Mouse (Mus musculus) embryonic stem cell, embryonic (primary cell): Measurements from ENCODE around the gene Xrn2.

Experiments used
- CTCF ChIA-PET, 4 experiments: fragments of 300-600 bp in 2 of 4; fragments of 350-600 bp in 2 of 4; sonication (Branson Sonifier 250); formaldehyde crosslinking; loops; one replicate each; lab custom pipeline; 2022; ENCODE audit warnings: inconsistent platforms in 2 of 4; lab: Charles Lee
- POLR2A ChIA-PET, 4 experiments: fragments of 300-600 bp in 2 of 4; fragments of 350-600 bp in 2 of 4; sonication (Branson Sonifier 250); formaldehyde crosslinking; loops; one replicate each; lab custom pipeline; 2022; ENCODE audit warnings: antibody characterized with exemption in 4 of 4, inconsistent platforms in 1 of 4; lab: Charles Lee

The Xrn2 gene

DNA sequence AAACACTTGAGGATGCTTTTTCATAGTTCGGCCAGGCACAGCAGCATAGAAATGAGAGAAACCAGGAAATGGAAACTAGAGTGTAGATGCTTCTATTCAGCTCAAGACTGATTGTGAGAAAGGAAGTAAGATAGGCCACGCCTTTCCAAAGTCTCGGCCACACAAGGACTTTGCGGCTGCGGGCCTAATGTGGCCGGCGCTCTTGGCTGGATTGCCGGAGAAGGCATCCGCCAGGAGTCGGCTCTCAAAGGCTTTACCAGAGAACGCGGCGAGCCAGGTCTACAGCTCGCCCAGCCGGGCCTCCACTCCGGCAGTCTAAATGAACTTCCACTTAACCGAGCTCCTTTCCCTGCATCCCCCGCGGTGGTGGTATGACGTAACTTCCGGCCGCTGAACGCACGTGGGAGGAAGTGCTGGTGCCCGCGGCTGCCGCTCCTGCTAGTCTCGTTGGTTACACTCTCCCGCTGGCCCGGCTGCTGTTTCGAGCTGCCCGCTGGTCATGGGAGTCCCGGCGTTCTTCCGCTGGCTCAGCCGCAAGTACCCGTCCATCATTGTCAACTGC lies at the start of gene Xrn2:
Gene Xrn2 (plus strand): TSS at position 374 of the 562 bp plus-strand sequence.
- CTCF ChIA-PET = interaction anchor here (1.2 to 2.2 kb wide), 6 partner anchors 53 to 400 kb away, joined by 4 to 9 read pairs (median 5); no protein-coding TSS in a partner anchor
- POLR2A ChIA-PET = interaction anchor here (0.6 to 14.7 kb wide), 130 partner anchors 9 to 1862 kb away, joined by 3 to 275 read pairs (median 4); partner anchors contain the start of genes Nkx2-2 (in 3 of the 4), Nkx2-4 (in 2 of the 4), Pax1 (in 1 of the 4) and Ralgapa2 (in 1 of the 4)

GRCm38 (mm10) chr2:146975024-146975423 lies 37.8 kb upstream of the Xrn2 start:
- CTCF ChIA-PET = no interaction called here
- POLR2A ChIA-PET = interaction anchor here in 2 of 4 experiments (1.2 to 2.2 kb wide), 3 partner anchors 10 to 38 kb away, joined by 3 to 9 read pairs (median 3); partner anchors contain the start of gene Xrn2 (in 2 of the 2)

- POLR2A ChIA-PET = interaction anchor here in 2 of 4 experiments (1.2 to 6.5 kb wide), 4 partner anchors 9 to 37 kb away, joined by 3 to 48 read pairs (median 4); partner anchors contain the start of gene Xrn2 (in 2 of the 2)
- CTCF ChIA-PET = no interaction called here
Observed at GRCm38 (mm10) chr2:146975453-146976028, 37.3 kb upstream of the Xrn2 start.

- POLR2A ChIA-PET = interaction anchor here (0.6 to 12.4 kb wide), 4 partner anchors 29 to 32 kb away, joined by 3 to 85 read pairs (median 16); partner anchors contain the start of gene Xrn2 (in 3 of the 4)
- CTCF ChIA-PET = interaction anchor here in 2 of 4 experiments (0.6 to 0.9 kb wide), 2 partner anchors 23 to 24 kb away, joined by 3 read pairs; no protein-coding TSS in a partner anchor
Observed at GRCm38 (mm10) chr2:146982786-146983185, 30.0 kb upstream of the Xrn2 start.

DNA sequence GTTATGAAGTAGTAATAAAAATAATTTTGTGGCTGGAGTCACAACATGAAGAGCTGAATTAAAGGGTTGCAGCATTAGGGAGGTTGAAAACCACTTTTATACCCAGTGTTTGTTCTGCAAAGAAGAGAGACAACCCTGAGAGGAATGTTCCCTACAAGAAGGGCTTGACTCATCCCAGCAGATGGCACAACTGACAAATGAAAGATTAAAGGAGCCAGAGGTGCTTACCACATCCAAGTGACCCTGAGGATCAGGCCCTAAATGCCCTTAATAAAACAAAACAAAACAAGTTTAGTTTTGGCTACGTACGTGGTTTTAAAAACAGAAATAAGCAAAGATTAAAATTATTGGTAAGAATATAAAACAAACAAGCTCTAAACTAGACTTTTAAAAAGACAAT lies 28.0 kb upstream of the Xrn2 start:
- CTCF ChIA-PET = interaction anchor here in 1 of 4 experiments (0.6 kb wide), 1 partner anchor 194 kb away, joined by 6 read pairs; no protein-coding TSS in a partner anchor
- POLR2A ChIA-PET = interaction anchor here in 2 of 4 experiments (0.6 to 12.4 kb wide), 4 partner anchors 9 to 149 kb away, joined by 3 to 85 read pairs (median 14); partner anchors contain the start of gene Xrn2 (in 2 of the 2)

GRCm38 (mm10) chr2:146985807-146986206 lies 27.0 kb upstream of the Xrn2 start:
- ChIA-PET POLR2A (interaction anchor here in 3 of 4 experiments (0.6 to 12.4 kb wide), 5 partner anchors 26 to 162 kb away, joined by 3 to 85 read pairs (median 5); partner anchors contain the start of gene Xrn2 (in 2 of the 3)), CTCF (interaction anchor here in 1 of 4 experiments (1.2 kb wide), 1 partner anchor 192 kb away, joined by 3 read pairs; no protein-coding TSS in a partner anchor)

DNA sequence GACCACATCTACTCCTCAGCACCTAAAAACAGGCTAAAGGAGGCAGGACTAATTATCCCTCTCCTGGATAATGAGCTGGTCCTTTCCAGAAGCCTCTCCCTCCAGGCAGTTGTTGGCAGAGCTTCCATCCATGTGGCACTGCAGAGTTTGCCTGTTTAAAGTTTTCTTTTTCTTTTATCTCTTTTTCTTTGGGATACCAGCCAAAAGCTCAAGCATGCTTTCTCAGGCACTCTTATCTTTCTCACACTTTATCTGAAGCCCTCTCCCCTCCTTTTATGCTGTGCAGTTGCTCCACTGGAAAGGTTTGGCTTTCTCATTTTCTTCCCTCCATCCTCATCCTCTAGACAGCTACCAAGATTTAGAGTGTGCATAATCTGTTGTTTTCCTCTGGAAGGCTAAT lies 26.4 kb upstream of the Xrn2 start:
- POLR2A ChIA-PET = interaction anchor here in 3 of 4 experiments (0.6 to 12.4 kb wide), 6 partner anchors 9 to 85 kb away, joined by 3 to 85 read pairs (median 4); partner anchors contain the start of gene Xrn2 (in 2 of the 3)
- CTCF ChIA-PET = interaction anchor here in 2 of 4 experiments (0.5 to 1.2 kb wide), 2 partner anchors 26 to 191 kb away, joined by 3 read pairs; no protein-coding TSS in a partner anchor

GRCm38 (mm10) chr2:147007265-147007664 lies 5.5 kb upstream of the Xrn2 start:
- ChIA-PET POLR2A (interaction anchor here in 1 of 4 experiments (1.8 to 2.1 kb wide), 2 partner anchors 12 to 14 kb away, joined by 4 to 10 read pairs; no protein-coding TSS in a partner anchor), CTCF (no interaction called here)

DNA sequence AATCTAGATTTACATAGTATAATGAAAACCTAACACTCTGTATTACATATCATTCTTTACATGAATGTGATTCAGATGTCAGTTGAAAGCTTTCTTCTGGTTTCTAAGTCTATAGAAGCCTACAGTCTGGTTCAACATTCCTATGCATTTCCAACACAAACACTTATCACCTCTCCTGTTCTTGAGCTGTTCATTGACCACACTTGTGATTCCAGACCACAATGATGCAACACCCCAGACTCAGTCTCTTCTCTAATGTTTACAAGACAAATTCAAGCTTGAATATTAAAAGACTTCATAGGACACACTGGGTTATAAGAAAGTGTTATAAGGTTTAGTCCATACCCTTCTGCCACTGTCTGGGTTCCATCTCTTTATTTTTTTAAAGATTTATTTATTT lies 3.7 kb upstream of the Xrn2 start:
- POLR2A ChIA-PET = interaction anchor here in 2 of 4 experiments (0.8 to 14.7 kb wide), 5 partner anchors 14 to 55 kb away, joined by 3 to 275 read pairs (median 5); no protein-coding TSS in a partner anchor
- CTCF ChIA-PET = no interaction called here

DNA sequence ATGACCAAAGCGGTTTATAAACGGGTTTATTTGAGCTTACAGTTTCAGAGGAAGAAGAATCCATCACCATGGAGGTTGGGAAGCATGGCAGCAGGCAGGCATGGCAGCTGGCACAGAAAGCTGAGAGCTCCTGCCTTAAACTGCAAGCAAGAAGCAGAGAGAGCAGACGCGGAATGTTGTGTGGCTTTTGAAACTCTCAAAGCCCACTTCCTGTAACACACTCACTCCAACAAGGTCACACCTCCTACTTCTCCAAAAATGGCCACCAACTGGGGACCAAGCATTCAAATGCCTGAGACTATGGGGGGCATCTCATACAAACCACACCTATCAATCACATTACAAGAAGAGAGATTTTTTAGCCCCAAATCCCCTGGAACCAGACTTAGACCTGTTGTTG lies 2.7 kb upstream of the Xrn2 start:
- POLR2A ChIA-PET = interaction anchor here (0.9 to 14.7 kb wide), 12 partner anchors 11 to 385 kb away, joined by 3 to 275 read pairs (median 22); no protein-coding TSS in a partner anchor
- CTCF ChIA-PET = interaction anchor here in 3 of 4 experiments (0.9 to 2.2 kb wide), 3 partner anchors 51 to 168 kb away, joined by 3 to 7 read pairs (median 6); no protein-coding TSS in a partner anchor

DNA sequence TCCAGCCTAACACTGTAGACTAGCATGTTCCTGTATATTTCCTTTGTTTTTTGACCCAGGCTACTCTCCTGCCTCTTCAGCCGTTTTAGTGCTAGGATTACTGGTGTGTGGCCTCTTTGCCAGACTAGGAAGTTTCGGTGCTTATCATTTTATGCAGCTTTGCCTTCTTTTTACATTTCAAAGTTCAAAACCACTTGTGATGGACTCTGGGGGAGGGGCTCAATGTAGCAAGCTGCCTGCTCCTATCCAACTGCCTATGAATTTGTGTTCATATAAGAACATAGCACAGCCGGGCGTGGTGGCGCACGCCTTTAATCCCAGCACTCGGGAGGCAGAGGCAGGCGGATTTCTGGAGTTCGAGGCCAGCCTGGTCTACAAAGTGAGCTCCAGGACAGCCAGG lies 1.8 kb upstream of the Xrn2 start:
- POLR2A ChIA-PET = interaction anchor here (0.6 to 14.7 kb wide), 39 partner anchors 9 to 499 kb away, joined by 3 to 275 read pairs (median 14); partner anchors contain the start of genes Nkx2-2 (in 1 of the 4), Nkx2-4 (in 1 of the 4) and Ralgapa2 (in 1 of the 4)
- CTCF ChIA-PET = interaction anchor here (1.0 to 2.2 kb wide), 4 partner anchors 51 to 52 kb away, joined by 3 to 7 read pairs (median 6); no protein-coding TSS in a partner anchor

- CTCF ChIA-PET = interaction anchor here (1.0 to 2.2 kb wide), 5 partner anchors 52 to 399 kb away, joined by 3 to 7 read pairs (median 6); no protein-coding TSS in a partner anchor
- POLR2A ChIA-PET = interaction anchor here (0.6 to 14.7 kb wide), 62 partner anchors 8 to 1336 kb away, joined by 3 to 275 read pairs (median 6); partner anchors contain the start of genes Nkx2-2 (in 2 of the 4), Nkx2-4 (in 1 of the 4), Ralgapa2 (in 1 of the 4) and Rin2 (in 1 of the 4)
Observed at GRCm38 (mm10) chr2:147011474-147012140, 1.2 kb upstream of the Xrn2 start.

- CTCF ChIA-PET = interaction anchor here (1.0 to 2.2 kb wide), 8 partner anchors 53 to 400 kb away, joined by 3 to 9 read pairs (median 5); no protein-coding TSS in a partner anchor
- POLR2A ChIA-PET = interaction anchor here (0.6 to 14.7 kb wide), 128 partner anchors 8 to 1863 kb away, joined by 3 to 275 read pairs (median 5); partner anchors contain the start of genes Nkx2-2 (in 2 of the 4), Nkx2-4 (in 2 of the 4), Pax1 (in 1 of the 4) and Ralgapa2 (in 1 of the 4)
Observed at GRCm38 (mm10) chr2:147012141-147012622, 614 bp upstream of the Xrn2 start.

DNA sequence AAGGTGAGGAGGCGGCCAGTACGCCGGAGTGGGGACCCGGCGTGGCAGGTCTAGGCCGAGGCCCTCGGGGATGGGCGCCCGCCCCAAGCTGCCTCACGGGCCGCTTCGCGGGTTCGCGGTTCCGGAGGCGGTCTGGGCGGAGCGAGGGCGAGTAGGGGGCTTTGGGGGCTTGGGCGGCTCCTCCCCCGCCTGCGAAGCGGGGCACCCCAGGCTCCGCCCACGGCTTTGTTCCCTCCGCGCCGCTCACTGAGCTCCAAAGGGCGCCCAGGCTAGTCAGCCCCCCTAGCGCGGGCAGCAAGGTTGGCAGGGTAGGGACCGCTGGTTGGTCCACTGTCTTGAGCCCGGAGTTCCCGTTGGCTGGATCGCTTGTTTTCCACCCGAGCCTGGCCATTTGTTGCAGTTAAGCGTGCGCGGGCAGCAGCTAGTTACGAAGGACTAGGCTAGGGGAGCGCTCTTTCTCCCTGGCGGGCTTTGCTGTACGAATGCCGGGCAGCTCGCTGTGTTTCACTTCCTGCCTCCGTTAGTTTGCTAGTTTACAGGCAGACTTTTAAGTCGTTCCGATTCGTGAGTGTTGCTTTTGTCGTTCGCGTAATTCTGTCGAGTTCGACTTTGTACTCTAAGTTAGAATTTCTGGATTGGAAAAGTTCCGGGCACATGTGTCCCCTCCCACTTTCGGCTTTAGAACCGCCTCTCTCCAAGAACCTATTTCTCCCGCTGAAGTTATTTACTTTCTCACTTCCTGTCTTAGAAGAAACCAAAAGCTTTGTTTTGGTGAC lies 586 bp downstream of the Xrn2 start:
- POLR2A ChIA-PET = interaction anchor here (0.6 to 14.7 kb wide), 129 partner anchors 8 to 1860 kb away, joined by 3 to 275 read pairs (median 4); partner anchors contain the start of genes Nkx2-2 (in 3 of the 4), Nkx2-4 (in 2 of the 4), Kiz (in 1 of the 4) and Pax1 (in 1 of the 4)
- CTCF ChIA-PET = interaction anchor here (0.6 to 2.2 kb wide), 8 partner anchors 49 to 401 kb away, joined by 3 to 9 read pairs (median 5); no protein-coding TSS in a partner anchor

- POLR2A ChIA-PET = interaction anchor here (0.5 to 14.7 kb wide), 65 partner anchors 7 to 1241 kb away, joined by 3 to 275 read pairs (median 7); partner anchors contain the start of genes Nkx2-2 (in 1 of the 4), Nkx2-4 (in 1 of the 4) and Ralgapa2 (in 1 of the 4)
Observed at GRCm38 (mm10) chr2:147014101-147014886, 1.5 kb downstream of the Xrn2 start.

More at GRCm38 (mm10) chr2:147014101-147014886, 1.5 kb downstream of the Xrn2 start:
- CTCF ChIA-PET = interaction anchor here in 3 of 4 experiments (0.6 to 2.2 kb wide), 4 partner anchors 55 to 751 kb away, joined by 3 to 8 read pairs (median 4); no protein-coding TSS in a partner anchor
